ENCODE assay signal across 23 mouse cellular contexts in the genomic region with DNA sequence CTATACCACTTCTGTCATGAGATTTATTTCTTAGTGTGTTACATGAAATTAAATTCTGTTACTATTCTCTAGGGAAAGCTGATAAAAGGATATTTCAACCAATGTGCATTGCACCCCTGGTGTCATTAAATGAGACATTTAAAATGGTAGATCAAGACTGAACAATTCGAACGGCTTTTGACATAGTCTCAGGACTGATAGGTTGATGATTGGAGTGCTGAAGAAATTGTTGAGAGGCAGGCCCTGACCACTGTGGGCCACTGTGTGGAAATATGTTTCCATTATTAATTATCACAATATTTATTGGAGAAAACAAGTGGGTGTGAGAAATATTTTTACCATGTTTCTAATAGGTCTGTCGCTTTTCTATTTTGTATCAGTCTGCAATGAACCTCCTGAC.
"Had no signal": no experiment of that assay in that cellular context is flagged by ENCODE, and none has a peak within 500 bp of the region (broad histone marks: within the 10 kb centered on the region; RNA-seq: fewer than 3 reads in every experiment).

No protein-coding gene starts in this region.

- H3K27me3 ChIP-seq: heart, embryonic 12.5 days; intestine, embryonic 15.5 days; limb, embryonic 12.5 days had no signal

- H3K4me3 ChIP-seq: gastrocnemius, adult 2 months; heart, embryonic 10.5 days; heart, embryonic 12.5 days; hindbrain, embryonic 10.5 days; intestine, embryonic 15.5 days; layer of hippocampus, adult 2 months; left cerebral cortex, adult 2 months; limb, embryonic 10.5 days; limb, embryonic 12.5 days had no signal

- H3K4me2 ChIP-seq: heart, embryonic 12.5 days; intestine, embryonic 15.5 days; limb, embryonic 12.5 days had no signal

- ATAC-seq: forebrain, embryonic 16.5 days; inflammation-experienced regulatory T-cells, adult 6 months; intestine, embryonic 15.5 days; intestine, postnatal 0 days had no signal

- H3K4me1 ChIP-seq: heart, embryonic 10.5 days; heart, embryonic 12.5 days; hindbrain, embryonic 10.5 days; intestine, embryonic 15.5 days; limb, embryonic 10.5 days; limb, embryonic 12.5 days had no signal

- H3K9ac ChIP-seq: heart, embryonic 12.5 days; intestine, embryonic 15.5 days; limb, embryonic 12.5 days had no signal

- H3K36me3 ChIP-seq: heart, embryonic 10.5 days; heart, embryonic 12.5 days; hindbrain, embryonic 10.5 days; intestine, embryonic 15.5 days; limb, embryonic 10.5 days; limb, embryonic 12.5 days had no signal

- H3K27ac ChIP-seq: gastrocnemius, adult 2 months; heart, embryonic 10.5 days; hindbrain, embryonic 10.5 days; intestine, embryonic 15.5 days; layer of hippocampus, adult 2 months; left cerebral cortex, adult 2 months; limb, embryonic 10.5 days; limb, embryonic 12.5 days had no signal

- H3K9me3 ChIP-seq: heart, embryonic 10.5 days; heart, embryonic 12.5 days; hindbrain, embryonic 10.5 days; intestine, embryonic 15.5 days; limb, embryonic 10.5 days; limb, embryonic 12.5 days had no signal

- DNase-seq: gastrocnemius, adult 2 months; gastrocnemius, postnatal 10 days; gastrocnemius, postnatal 25 days; heart, adult 18-20 months; heart, postnatal 10 days; heart, postnatal 4 days; kidney, adult 18-20 months; kidney, adult 8-10 months; kidney, postnatal 10 days; kidney, postnatal 25 days; kidney, postnatal 4 days; liver had no signal
